Comparison of ENCODE assay signal across 23 mouse cellular contexts in the genomic region with DNA sequence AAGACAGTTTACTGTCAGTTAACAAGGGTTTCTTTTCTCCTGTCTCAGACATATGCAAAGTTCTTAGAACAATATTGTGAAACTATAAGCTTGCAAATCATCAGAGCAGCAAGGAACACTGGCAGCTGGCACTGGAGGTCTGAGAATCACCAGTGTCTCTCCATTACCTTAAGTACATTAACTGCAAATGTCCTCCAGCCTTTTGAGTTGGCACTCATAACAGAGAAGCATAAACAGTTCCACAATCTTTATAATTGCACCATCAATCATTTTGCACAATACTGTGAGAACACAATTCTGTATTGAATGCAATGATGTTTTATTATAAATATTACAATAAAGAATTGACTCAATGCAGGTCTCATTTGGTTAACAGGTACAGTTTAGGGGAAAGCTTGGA. TPM values are rescaled to one million over a fixed set of nuclear protein-coding genes. Genes with fewer than 3 reads are reported as not detected.
"Had no signal": no experiment of that assay in that cellular context is flagged by ENCODE, and none has a peak within 500 bp of the region (broad histone marks: within the 10 kb centered on the region; RNA-seq: fewer than 3 reads in every experiment).

No protein-coding gene starts in this region.

- DNase-seq: lung, adult 18-20 months; lung, postnatal 14 days; lung, postnatal 36 days; midbrain, embryonic 14.5 days; right cerebral cortex, postnatal 14 days; thymus, adult 2 months; thymus, postnatal 25 days; thymus, postnatal 4 days had no signal

- H3K4me1 ChIP-seq: lung, embryonic 15.5 days; megakaryocyte, embryonic 14.5 days; neural tube, embryonic 12.5 days; stomach, embryonic 15.5 days had no signal

- H3K27me3 ChIP-seq: lung, embryonic 15.5 days; megakaryocyte, embryonic 14.5 days; neural tube, embryonic 12.5 days; stomach, embryonic 15.5 days had no signal

- ATAC-seq: lung, postnatal 0 days; midbrain, embryonic 16.5 days had no signal

- H3K4me3 ChIP-seq: lung, embryonic 15.5 days; megakaryocyte, embryonic 14.5 days; neural tube, embryonic 12.5 days; stomach, embryonic 15.5 days had no signal

- H3K9ac ChIP-seq: liver, embryonic 14.5 days; lung, embryonic 15.5 days; neural tube, embryonic 12.5 days; stomach, embryonic 15.5 days had no signal

- H3K9me3 ChIP-seq: lung, embryonic 15.5 days; megakaryocyte, embryonic 14.5 days; neural tube, embryonic 12.5 days; stomach, embryonic 15.5 days had no signal

- H3K27ac ChIP-seq: liver, embryonic 14.5 days; lung, embryonic 15.5 days; macrophage; neural tube, embryonic 12.5 days; stomach, embryonic 15.5 days; stomach, postnatal 0 days had no signal

- H3K4me2 ChIP-seq: lung, embryonic 15.5 days; midbrain, embryonic 11.5 days; neural tube, embryonic 12.5 days; stomach, embryonic 15.5 days had no signal

- H3K36me3 ChIP-seq: lung, embryonic 15.5 days; neural tube, embryonic 12.5 days; stomach, embryonic 15.5 days had no signal

RNA-seq across cellular contexts. Expression of gene Ano3, which starts 15.0 kb away (rescaled TPM):
- total RNA-seq: megakaryocyte progenitor cell, adult 5-6 weeks; monocyte, adult 5-6 weeks; neutrophil, adult 5-6 weeks had no signal
- polyA plus RNA-seq: liver, embryonic 16.5 days; macrophage; spleen, adult 2 months; thymus, adult 2 months had no signal
